Mouse (Mus musculus) adrenal gland (tissue): ENCODE results near the gene Srgap3.

Source experiments
- intact Hi-C: fragments of 180-260 bp; cut with DNase I; formaldehyde crosslinking; loops from one replicate; pipeline ENCODE4 v1.15.1; 2025

Gene Srgap3

DNA sequence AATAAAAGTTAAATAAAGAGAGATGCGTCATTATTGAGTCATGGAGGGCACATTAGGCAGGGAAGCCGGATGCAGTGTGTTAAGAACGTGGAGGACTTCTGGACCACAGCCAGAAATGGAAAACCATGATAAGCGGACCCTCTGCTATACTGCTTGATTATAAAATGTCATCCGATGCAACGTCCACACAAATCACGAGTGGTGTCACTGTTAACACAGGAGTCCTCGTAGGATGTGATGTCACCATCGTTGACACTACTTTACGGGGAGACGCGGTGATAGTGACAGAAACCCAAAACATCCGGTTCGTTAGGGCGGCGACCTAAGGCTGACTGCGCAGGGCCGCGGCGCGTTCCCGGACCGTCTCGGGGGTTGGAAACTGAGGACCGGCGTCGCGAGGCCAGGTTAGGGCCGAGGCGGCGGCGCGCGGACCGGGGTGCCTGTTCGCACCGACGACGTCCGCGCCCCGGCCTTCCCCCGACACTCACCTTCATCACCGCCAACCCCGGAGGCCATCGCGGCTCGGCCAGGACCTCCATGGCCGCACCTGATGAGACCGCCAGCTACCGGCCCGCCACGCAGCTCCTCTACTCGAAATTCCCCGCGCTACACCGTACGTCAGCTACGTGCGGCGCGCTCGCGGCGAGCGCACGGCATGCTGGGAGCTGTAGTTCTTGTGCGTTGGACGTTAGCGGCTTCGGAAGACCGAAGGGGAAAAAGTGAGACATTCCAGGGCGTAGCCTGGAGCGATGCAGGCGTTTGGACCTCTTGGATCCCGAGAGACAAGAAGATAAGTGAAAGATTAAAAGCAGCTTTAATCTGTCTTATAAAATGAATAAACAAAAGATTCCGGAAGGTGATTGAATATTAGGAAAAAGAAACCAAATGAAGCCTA lies 250.8 kb downstream of the Srgap3 start, which contains the start of gene Rad18:
Gene Rad18 (minus strand): TSS at position 631 of the 895 bp plus-strand sequence.
- intact Hi-C loops = loop anchor here (5.0 to 10.0 kb wide), 3 partner anchors 204 to 608 kb away; partner anchors contain the start of gene Brpf1

GRCm38 (mm10) chr6:112694492-112694891 lies 252.6 kb downstream of the Srgap3 start:
- intact Hi-C loops = loop anchor here (10.0 kb wide), 2 partner anchors 320 to 610 kb away; partner anchors contain the start of gene Brpf1

DNA sequence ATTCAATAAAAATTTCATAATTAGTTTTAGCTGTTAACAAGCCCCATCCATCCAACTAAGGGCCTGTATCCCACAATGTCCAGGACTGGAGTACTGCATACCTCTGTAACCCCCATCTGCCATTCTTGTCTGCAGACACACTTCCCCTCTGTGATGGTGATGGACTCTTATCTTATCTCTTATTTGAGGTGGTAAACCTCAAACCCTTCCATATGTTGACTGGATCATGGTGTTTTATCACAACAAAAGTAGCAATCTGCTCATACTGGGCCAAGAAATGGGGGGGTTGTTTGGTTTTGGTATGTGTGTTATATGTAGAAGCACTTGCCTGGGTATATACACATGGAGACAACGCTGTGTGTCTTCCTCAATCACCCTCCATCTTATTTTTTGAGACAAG lies 255.5 kb downstream of the Srgap3 start:
- intact Hi-C loops = loop anchor here (10.0 kb wide), 2 partner anchors 317 to 613 kb away; partner anchors contain the start of gene Brpf1

DNA sequence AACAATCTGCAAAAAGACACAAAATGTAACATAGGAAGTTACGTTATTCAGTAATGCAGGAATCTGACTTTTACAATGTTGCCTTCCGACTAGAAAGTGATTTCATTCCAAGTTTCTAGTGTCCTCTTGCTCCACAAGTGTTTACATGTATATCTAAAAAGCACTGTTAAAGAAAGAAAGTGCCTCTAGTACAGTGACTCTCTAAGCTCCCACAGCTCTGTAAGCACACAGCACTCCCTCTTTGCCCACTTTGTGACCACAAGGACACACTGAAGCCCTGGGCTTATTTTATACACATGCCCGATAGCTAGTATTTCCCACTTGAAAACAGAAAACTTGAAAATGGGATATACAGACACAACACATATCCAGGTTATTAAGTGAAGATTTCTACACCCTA lies 259.0 kb downstream of the Srgap3 start:
- intact Hi-C loops = loop anchor here (10.0 kb wide), 1 partner anchor 173 kb away; no protein-coding TSS in a partner anchor

- intact Hi-C loops = loop anchor here (10.0 kb wide), 1 partner anchor 172 kb away; no protein-coding TSS in a partner anchor
Observed at GRCm38 (mm10) chr6:112686485-112686884, 260.6 kb downstream of the Srgap3 start.

GRCm38 (mm10) chr6:112684065-112684464 lies 263.0 kb downstream of the Srgap3 start:
- intact Hi-C loops = loop anchor here (10.0 kb wide), 1 partner anchor 169 kb away; no protein-coding TSS in a partner anchor
